Mouse (Mus musculus) fibroblast of lung, adult 2 months (primary cell): Measurements from ENCODE around the gene Rbm24.

Source experiments
- DNase-seq: peaks from one replicate; pipeline ENCODE4 v3.0.0-alpha.2; 2011; ENCODE audit warnings: low read depth

The Rbm24 gene

DNA sequence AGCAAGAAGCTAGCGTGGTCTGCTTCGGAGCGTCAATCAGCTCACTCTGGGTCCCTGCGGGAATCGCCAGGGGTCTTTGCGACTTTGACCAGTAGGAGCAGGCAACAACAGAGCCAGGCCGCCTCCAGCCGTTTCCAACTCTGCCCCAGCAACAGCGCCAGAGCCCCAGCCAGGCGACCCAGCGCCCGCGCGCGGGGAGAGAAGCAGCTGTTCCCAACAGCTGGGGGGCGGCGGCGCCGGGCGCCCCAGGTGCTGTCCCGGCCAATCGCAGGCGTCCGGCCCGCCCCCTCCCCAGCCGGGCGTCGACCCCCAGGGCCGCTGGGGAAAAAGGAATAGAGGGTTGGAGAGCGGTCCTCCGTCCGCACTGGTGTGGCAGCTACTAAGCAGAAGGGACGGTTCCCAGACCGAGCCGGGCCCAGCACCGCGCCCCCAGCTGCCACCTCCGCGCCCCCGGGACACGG, at the start of gene Rbm24:
Gene Rbm24 (plus strand): TSS at position 294 of the 461 bp plus-strand sequence.
- DNase-seq: no peak

- no peak for DNase-seq
These were observed 45.4 kb upstream of the Rbm24 start for GRCm38 (mm10) chr13:46372884-46373283.

DNA sequence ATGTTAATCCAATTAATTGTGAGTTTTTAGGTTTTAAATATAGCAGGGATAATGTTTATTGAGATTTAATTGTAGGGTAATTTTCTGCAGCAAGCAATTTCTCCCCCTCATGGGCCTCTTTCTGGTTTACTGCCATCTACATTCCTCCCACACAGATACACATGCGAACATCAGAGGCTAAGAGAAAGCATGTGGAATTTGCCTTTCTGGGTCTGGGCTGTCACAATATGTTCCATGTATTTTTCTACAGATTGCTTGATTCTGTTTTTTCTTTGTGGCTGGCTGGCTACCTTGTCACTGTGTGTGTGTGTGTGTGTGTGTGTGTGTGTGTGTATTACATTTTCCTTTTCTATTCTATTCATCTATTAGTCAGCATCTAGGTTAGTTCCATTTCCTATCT, 42.9 kb upstream of the Rbm24 start:
- DNase-seq: no peak

DNA sequence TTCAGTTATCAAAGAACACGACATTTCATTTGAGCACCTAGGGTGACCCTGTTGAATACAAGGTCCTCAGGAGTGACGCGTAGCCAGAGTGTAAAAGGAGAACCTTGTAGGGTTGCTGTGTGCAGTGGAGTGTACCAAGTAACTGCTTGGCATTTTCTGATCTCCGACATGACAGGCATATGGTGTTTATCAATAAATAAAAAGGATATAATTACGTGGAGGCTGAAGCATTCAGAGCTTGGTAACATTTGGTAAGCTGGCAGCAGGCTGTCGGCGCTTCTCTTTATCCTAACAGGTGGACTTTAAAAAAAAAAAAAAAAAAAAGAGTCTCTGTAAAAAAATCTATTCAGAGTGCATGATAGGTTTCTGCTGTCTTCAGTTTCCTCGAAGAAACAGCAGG, 30.8 kb upstream of the Rbm24 start:
- no peak for DNase-seq

GRCm38 (mm10) chr13:46391654-46392053, 26.6 kb upstream of the Rbm24 start:
- no peak for DNase-seq

- no peak for DNase-seq
These were observed 25.3 kb upstream of the Rbm24 start for GRCm38 (mm10) chr13:46392893-46393292.

GRCm38 (mm10) chr13:46393936-46394335, 24.3 kb upstream of the Rbm24 start:
- DNase-seq: no peak

DNA sequence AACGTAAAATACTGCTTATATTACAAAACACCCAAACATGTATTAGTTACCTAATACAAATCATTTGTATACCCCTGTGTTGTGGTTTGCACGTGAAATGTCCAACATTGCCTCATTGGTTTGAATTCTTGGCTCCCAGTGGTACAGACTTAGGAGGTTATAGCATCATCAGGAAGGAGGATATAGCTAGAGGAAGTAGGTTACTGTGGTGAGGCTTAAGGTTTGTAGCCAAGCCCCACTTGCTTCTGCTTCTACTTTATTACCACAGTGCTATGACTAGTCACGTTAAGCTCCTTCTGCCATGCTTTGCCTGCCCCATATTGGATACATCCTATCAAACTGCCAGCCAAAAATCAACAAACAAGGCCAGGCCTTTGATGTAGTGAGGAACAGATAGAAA, 21.0 kb upstream of the Rbm24 start:
- DNase-seq: no peak

DNA sequence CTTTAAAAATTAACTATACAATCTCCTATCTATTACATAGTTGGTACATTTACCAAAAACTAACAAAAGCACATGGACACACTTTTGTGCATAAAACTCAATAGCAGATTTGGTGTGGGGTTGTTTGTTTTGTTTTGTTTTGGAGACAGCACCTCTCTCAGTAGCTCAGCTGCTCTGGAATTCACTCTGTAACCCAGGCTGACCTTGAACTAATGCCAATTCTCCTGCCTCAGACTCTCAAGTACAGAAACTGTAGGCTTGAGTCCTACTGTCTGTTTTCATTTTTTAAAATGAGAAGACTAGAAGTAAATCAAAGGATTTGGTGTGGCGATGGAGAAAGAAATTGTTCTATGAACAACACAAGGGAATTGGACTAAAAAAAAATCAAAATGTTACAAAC, 11.1 kb upstream of the Rbm24 start:
- no peak for DNase-seq

- DNase-seq: no peak
These were observed 6.0 kb upstream of the Rbm24 start for GRCm38 (mm10) chr13:46412247-46412646.

- no peak for DNase-seq
These were observed 4.6 kb upstream of the Rbm24 start for GRCm38 (mm10) chr13:46413588-46413987.

DNA sequence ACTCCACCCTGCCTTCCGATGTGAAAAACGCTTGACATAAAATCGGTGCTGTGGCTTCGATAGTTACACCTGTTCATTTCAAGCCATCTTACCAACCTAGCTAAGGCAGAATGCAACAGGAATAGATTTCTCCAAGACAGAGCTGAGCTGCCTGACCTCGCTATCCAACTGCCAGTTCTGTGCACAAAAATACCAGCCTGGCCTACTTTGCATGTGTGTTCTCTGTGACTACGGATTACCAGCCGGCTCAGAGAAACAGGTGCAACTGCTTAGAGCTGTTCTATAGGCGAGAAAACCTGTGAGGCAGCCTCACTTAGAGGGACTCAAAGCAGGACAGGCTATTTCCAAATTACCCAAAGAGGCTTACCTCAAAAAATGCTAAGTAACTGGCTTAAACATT, 4.2 kb upstream of the Rbm24 start:
- DNase-seq: no peak

GRCm38 (mm10) chr13:46416021-46416420, 2.2 kb upstream of the Rbm24 start:
- no peak for DNase-seq

DNA sequence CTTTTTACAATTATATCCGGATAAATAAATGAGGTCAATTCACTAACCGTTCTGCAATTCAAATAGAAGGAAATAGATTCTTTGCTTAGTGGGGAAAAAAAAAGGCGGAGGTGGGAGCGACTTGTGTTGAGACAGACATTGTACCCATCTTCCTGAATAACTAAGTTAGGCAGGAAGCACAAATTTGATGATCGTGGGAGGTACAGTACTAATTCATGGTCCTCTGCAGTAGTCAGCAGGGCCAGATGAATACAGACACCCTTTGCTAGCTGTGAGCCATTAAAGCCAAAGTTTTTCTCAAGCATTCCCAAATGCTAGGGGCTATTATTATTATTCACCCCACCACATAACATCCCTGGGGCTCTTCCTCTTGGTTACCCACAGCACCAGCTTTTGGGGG, 640 bp upstream of the Rbm24 start:
- DNase-seq: no peak

DNA sequence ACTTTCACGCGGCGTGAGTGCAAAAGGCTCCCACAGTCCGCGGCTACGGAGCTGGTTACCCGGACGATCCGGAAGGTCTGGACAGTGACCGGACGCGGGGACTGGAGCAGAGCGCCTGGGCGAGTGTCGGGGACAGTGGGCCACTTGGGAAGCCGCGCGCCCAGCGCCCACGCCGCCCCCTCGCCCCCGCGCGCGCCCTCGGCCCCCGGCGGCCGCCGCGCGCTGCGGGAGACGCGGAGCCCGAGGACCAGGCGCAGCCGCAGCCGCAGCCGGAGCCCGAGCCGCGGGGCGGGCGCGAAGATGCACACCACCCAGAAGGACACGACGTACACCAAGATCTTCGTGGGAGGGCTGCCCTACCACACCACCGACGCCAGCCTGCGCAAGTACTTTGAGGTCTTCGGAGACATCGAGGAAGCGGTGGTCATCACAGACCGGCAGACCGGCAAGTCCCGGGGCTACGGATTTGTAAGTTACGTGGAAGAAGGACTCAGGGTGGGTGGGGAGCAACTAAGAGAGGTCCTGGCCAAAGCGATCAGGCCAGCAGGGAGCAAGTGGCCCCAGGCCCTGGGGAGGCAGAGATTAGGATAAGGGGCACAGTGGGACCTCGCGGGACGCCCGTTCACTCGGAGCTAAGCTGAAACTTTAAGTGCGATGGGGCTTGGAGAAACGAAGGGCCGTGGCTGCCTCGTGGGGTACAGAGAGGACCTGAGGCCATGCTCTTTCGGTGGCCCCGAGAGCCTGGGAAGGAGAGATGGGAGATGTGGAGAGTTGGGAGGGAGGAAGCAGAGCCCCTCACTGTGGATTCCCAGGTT, 704 bp downstream of the Rbm24 start:
- DNase-seq: no peak

- DNase-seq: no peak
These were observed 1.4 kb downstream of the Rbm24 start for GRCm38 (mm10) chr13:46419648-46420047.

- no peak for DNase-seq
These were observed 1.9 kb downstream of the Rbm24 start for GRCm38 (mm10) chr13:46420095-46420494.

GRCm38 (mm10) chr13:46423805-46424204, 5.6 kb downstream of the Rbm24 start:
- DNase-seq: no peak

GRCm38 (mm10) chr13:46424376-46424775, 6.1 kb downstream of the Rbm24 start:
- DNase-seq: no peak

GRCm38 (mm10) chr13:46426651-46427269, 8.5 kb downstream of the Rbm24 start:
- DNase-seq: no peak

GRCm38 (mm10) chr13:46428964-46429363, 10.7 kb downstream of the Rbm24 start:
- DNase-seq: no peak

GRCm38 (mm10) chr13:46429866-46430265, 11.6 kb downstream of the Rbm24 start:
- DNase-seq: no peak

DNA sequence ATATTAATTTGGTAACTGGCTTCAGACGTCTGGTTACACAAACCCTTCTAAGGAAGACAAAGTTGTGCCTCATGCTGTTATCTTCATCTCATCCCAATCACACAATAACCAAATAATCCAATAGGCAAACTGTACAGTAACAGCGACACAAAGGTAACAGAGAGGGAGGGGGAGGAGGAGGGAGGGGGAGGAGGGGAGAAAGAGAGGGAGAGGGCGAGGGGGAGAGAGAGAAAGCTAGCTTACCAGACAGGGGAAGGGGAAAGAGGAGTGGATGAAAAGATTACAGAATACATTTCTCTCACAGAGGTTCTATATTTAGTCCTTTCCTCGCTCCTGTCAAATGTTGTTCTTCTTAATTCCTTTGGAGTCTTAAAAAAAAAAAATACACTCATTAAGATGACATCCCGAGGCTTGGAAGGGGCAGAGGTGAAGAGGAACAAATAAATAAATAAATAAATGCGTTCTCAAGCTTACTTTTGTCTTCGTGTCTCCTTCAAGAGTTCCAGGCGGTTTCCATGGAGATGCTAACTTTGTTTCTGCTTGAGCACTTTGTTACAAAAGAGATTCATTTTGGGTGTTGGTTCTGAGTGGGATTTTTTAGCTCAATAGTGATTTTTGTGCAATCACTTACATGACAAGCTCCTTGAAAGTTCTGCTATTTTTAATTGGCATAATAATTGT, 15.8 kb downstream of the Rbm24 start:
- no peak for DNase-seq
